Mouse (Mus musculus): Measurements from ENCODE around the gene Tmem141.

DNA sequence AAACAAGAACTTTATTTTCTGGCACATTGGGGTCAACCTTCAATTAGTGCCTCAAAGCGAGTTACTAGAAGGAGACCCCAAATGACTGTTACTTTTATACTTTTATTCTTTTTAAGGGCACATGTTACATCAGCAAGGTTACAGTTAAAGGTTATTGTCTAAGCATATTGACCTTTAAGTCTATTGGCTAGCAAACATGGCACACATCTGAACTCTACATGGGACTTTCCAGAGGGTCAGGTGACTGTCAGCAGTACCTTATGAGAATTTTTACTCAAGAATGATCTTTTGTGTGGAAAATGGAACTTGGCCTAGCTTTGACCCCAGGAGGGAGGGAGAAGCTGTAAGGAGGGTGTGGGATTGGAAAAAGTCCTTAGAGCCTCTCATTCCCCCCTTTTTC lies 44.7 kb upstream of the Tmem141 start:
- TF ChIP-seq KAT2A (IDR thresholded peaks at IDR 0.05; ENCODE audit: insufficient replicate concordance, low read length) = no peak
- no peak for TF ChIP-seq SMC3 (IDR thresholded peaks at IDR 0.05; ENCODE audit: low read depth, low read length)
- TF ChIP-seq CTCF (conservative IDR thresholded peaks at IDR 0.05 in 1 of 2, IDR thresholded peaks at IDR 0.05 in 1 of 2; ENCODE audit: low read depth in 2 of 2, low read length in 2 of 2) = no peak
- no peak for TF ChIP-seq POLR2A (IDR thresholded peaks at IDR 0.05; ENCODE audit: low read depth, low read length)
- TF ChIP-seq MAFK (IDR thresholded peaks at IDR 0.05; ENCODE audit: insufficient replicate concordance, low read length) = no peak
- TF ChIP-seq TBP (conservative IDR thresholded peaks at IDR 0.05; ENCODE audit: low read depth, low read length) = no peak
- no peak for TF ChIP-seq ZC3H11A (IDR thresholded peaks at IDR 0.05; ENCODE audit: low read depth, low read length)
- TF ChIP-seq EP300 (IDR thresholded peaks at IDR 0.05; ENCODE audit: low read length) = no peak
- TF ChIP-seq ELF1 (IDR thresholded peaks at IDR 0.05; ENCODE audit: low read depth, low read length) = no peak
- no peak for TF ChIP-seq GABPA (IDR thresholded peaks at IDR 0.05; ENCODE audit: insufficient replicate concordance, low read depth, low read length)
- no peak for TF ChIP-seq E2F4 (IDR thresholded peaks at IDR 0.05; ENCODE audit: insufficient replicate concordance, low read depth, low read length)
- TF ChIP-seq JUND (conservative IDR thresholded peaks at IDR 0.05; ENCODE audit: low read depth, low read length) = no peak
- TF ChIP-seq ZKSCAN1 (IDR thresholded peaks at IDR 0.05; ENCODE audit: borderline replicate concordance, low read depth, low read length) = no peak
- TF ChIP-seq RAD21 (IDR thresholded peaks at IDR 0.05; ENCODE audit: low read depth, low read length) = no peak
